Mouse (Mus musculus) MEL (cell line): ENCODE measurements around the gene Eipr1. TPM values are rescaled to one million over a fixed set of nuclear protein-coding genes. Genes with fewer than 3 reads are reported as not detected.

ENCODE experiments used
- DNase-seq: peaks from one replicate; pipeline ENCODE4 v3.0.0; 2011; ENCODE audit warnings: low read depth, low spot score
- H3K27ac ChIP-seq: 2 replicates; pipeline ENCODE4 v1.5.1; 2012; ENCODE audit warnings: low read depth, mild to moderate bottlenecking, control low read depth, low read length, moderate library complexity; ENCODE audit not compliant: control insufficient read depth
- H3K27me3 ChIP-seq, 2 experiments: fragments of 150-350 bp in 1 of 2; sonication (generic) in 1 of 2; 2 replicates each; pipeline ENCODE4 v1.6.1; 2012; ENCODE audit warnings: low read length in 2 of 2, mild to moderate bottlenecking in 2 of 2, improper control_type of control experiment in 1 of 2, moderate library complexity in 1 of 2; ENCODE audit not compliant: insufficient read depth in 2 of 2, control insufficient read depth in 1 of 2
- H3K36me3 ChIP-seq, 2 experiments: 2 replicates each; pipeline ENCODE4 v1.6.1; 2012 to 2014; ENCODE audit warnings: low read length in 2 of 2, improper control_type of control experiment in 1 of 2, inconsistent platforms in 1 of 2, mild to moderate bottlenecking in 1 of 2; ENCODE audit not compliant: insufficient read depth in 2 of 2, control insufficient read depth in 1 of 2
- H3K4me1 ChIP-seq, 2 experiments: fragments of 150-350 bp in 1 of 2; sonication (generic) in 1 of 2; 2 replicates each; pipeline ENCODE4 v1.6.1; 2012; ENCODE audit warnings: low read length in 2 of 2, improper control_type of control experiment in 1 of 2, mild to moderate bottlenecking in 1 of 2; ENCODE audit not compliant: insufficient read depth in 2 of 2, control insufficient read depth in 1 of 2
- H3K4me3 ChIP-seq, 2 experiments: fragments of 150-350 bp in 1 of 2; sonication (generic) in 1 of 2; 2 replicates each; pipeline ENCODE4 v1.5.1; 2012; ENCODE audit warnings: low read depth in 2 of 2, low read length in 2 of 2, mild to moderate bottlenecking in 2 of 2, moderate library complexity in 2 of 2, control low read depth in 1 of 2, improper control_type of control experiment in 1 of 2; ENCODE audit not compliant: control insufficient read depth in 1 of 2, insufficient read depth in 1 of 2
- H3K79me2 ChIP-seq: 2 replicates; pipeline ENCODE4 v1.6.1; 2012; ENCODE audit warnings: mild to moderate bottlenecking, low read length, moderate library complexity; ENCODE audit not compliant: control insufficient read depth, poor library complexity, insufficient read depth
- H3K9ac ChIP-seq: 2 replicates; pipeline ENCODE4 v1.6.1; 2012; ENCODE audit warnings: low read depth, mild to moderate bottlenecking, control low read depth, low read length, moderate library complexity; ENCODE audit not compliant: control insufficient read depth, poor library complexity, severe bottlenecking
- H3K9me3 ChIP-seq: fragments of 150-350 bp; sonication (generic); replicated peaks from 2 replicates; pipeline ENCODE4 v1.6.1; 2012; ENCODE audit warnings: mild to moderate bottlenecking, low read length, improper control_type of control experiment, moderate library complexity; ENCODE audit not compliant: insufficient read depth
- BHLHE40 ChIP-seq: IDR thresholded peaks from 2 replicates; pipeline ENCODE4 v1.6.1; 2012; ENCODE audit warnings: low read depth, mild to moderate bottlenecking, inconsistent platforms, low read length, improper control_type of control experiment, borderline replicate concordance
- CHD1 ChIP-seq: IDR thresholded peaks from 2 replicates; pipeline ENCODE4 v1.6.1; 2012; ENCODE audit warnings: low read depth, mild to moderate bottlenecking, inconsistent platforms, low read length, improper control_type of control experiment
- E2F4 ChIP-seq: IDR thresholded peaks from 2 replicates; pipeline ENCODE4 v1.6.1; 2011; ENCODE audit warnings: low read depth, low read length, improper control_type of control experiment, borderline replicate concordance
- ELF1 ChIP-seq: IDR thresholded peaks from 2 replicates; pipeline ENCODE4 v1.6.1; 2014; ENCODE audit warnings: low read depth, mild to moderate bottlenecking, inconsistent platforms, low read length, improper control_type of control experiment, moderate library complexity
- ETS1 ChIP-seq: IDR thresholded peaks from 2 replicates; pipeline ENCODE4 v1.6.1; 2012; ENCODE audit warnings: low read depth, mild to moderate bottlenecking, inconsistent platforms, low read length, improper control_type of control experiment, moderate library complexity
- GABPA ChIP-seq: IDR thresholded peaks from 2 replicates; pipeline ENCODE4 v1.6.1; 2012; ENCODE audit warnings: low read depth, mild to moderate bottlenecking, inconsistent platforms, low read length, improper control_type of control experiment, moderate library complexity
- HCFC1 ChIP-seq: IDR thresholded peaks from 2 replicates; pipeline ENCODE4 v1.6.1; 2012; ENCODE audit warnings: low read depth, mild to moderate bottlenecking, inconsistent platforms, low read length, improper control_type of control experiment, moderate library complexity
- KAT2A ChIP-seq: conservative IDR thresholded peaks from 2 replicates; pipeline ENCODE4 v1.6.1; 2012; ENCODE audit warnings: low read depth, low read length, improper control_type of control experiment, inconsistent platforms
- MAX ChIP-seq: IDR thresholded peaks from 2 replicates; pipeline ENCODE4 v1.6.1; 2011; ENCODE audit warnings: low read length, improper control_type of control experiment
- MAZ ChIP-seq: IDR thresholded peaks from 2 replicates; pipeline ENCODE4 v1.6.1; 2012; ENCODE audit warnings: low read depth, mild to moderate bottlenecking, inconsistent platforms, low read length, improper control_type of control experiment
- POLR2A ChIP-seq, 2 experiments: IDR thresholded peaks; 2 replicates each; pipeline ENCODE4 v1.6.1; 2011 to 2012; ENCODE audit warnings: low read length in 2 of 2, mild to moderate bottlenecking in 2 of 2, control low read depth in 1 of 2, improper control_type of control experiment in 1 of 2, low read depth in 1 of 2, moderate library complexity in 1 of 2; ENCODE audit not compliant: control insufficient read depth in 1 of 2, insufficient read depth in 1 of 2, poor library complexity in 1 of 2
- POLR2AphosphoS2 ChIP-seq: IDR thresholded peaks from 2 replicates; pipeline ENCODE4 v1.6.1; 2011; ENCODE audit warnings: low read length, improper control_type of control experiment
- RAD21 ChIP-seq: IDR thresholded peaks from 2 replicates; pipeline ENCODE4 v1.6.1; 2011; ENCODE audit warnings: mild to moderate bottlenecking, low read depth, low read length, improper control_type of control experiment
- RCOR1 ChIP-seq: IDR thresholded peaks from 2 replicates; pipeline ENCODE4 v1.6.1; 2012; ENCODE audit warnings: low read depth, mild to moderate bottlenecking, inconsistent platforms, low read length, improper control_type of control experiment
- SIN3A ChIP-seq: IDR thresholded peaks from 2 replicates; pipeline ENCODE4 v1.6.1; 2012; ENCODE audit warnings: low read length, improper control_type of control experiment, inconsistent platforms
- TAL1 ChIP-seq: IDR thresholded peaks from 2 replicates; pipeline ENCODE4 v1.6.1; 2012; ENCODE audit warnings: mild to moderate bottlenecking, inconsistent platforms, low read length, moderate library complexity, mixed read lengths
- TCF12 ChIP-seq: IDR thresholded peaks from 2 replicates; pipeline ENCODE4 v1.6.1; 2014; ENCODE audit warnings: low read depth, mild to moderate bottlenecking, inconsistent platforms, low read length, improper control_type of control experiment, moderate library complexity
- USF2 ChIP-seq, 2 experiments: IDR thresholded peaks; 2 replicates each; pipeline ENCODE4 v1.6.1; 2011 to 2012; ENCODE audit warnings: improper control_type of control experiment in 2 of 2, low read length in 2 of 2, borderline replicate concordance in 1 of 2, inconsistent platforms in 1 of 2, low read depth in 1 of 2, mild to moderate bottlenecking in 1 of 2; ENCODE audit not compliant: insufficient read depth in 1 of 2
- ZC3H11A ChIP-seq: IDR thresholded peaks from 2 replicates; pipeline ENCODE4 v1.6.1; 2012; ENCODE audit warnings: low read depth, mild to moderate bottlenecking, inconsistent platforms, low read length, improper control_type of control experiment
- ZMIZ1 ChIP-seq: IDR thresholded peaks from 2 replicates; pipeline ENCODE4 v1.6.1; 2012; ENCODE audit warnings: low read depth, mild to moderate bottlenecking, inconsistent platforms, low read length, improper control_type of control experiment, moderate library complexity
- ZNF384 ChIP-seq: IDR thresholded peaks from 2 replicates; pipeline ENCODE4 v1.6.1; 2012; ENCODE audit warnings: low read depth, mild to moderate bottlenecking, inconsistent platforms, low read length, improper control_type of control experiment
- polyA plus RNA-seq, 2 experiments: library from polyadenylated mRNA; stranded (reverse) in 1 of 2; unstranded in 1 of 2; fragments of >175 nt in 1 of 2; fragments of >200 nt in 1 of 2; gene quantifications; 2 replicates each; pipeline versions ENCODE4 v1.2.1 to v1.2.4; 2012; ENCODE audit warnings: low replicate concordance in 2 of 2, low read depth in 1 of 2; ENCODE audit not compliant: insufficient read length in 2 of 2, insufficient read depth in 1 of 2, missing spikeins in 1 of 2
- total RNA-seq: library from RNA; depleted of rRNA; stranded (reverse); fragments of 300-350 nt; gene quantifications from 2 replicates; pipeline ENCODE4 v1.2.3, GENCODE M21; 2012

The Eipr1 gene
- total and polyA plus RNA-seq, 3 experiments: 45.8 to 51.5 TPM; not detected in 1

GRCm38 (mm10) chr12:28906016-28906415 is 154.4 kb downstream of the Eipr1 start:
- Histone ChIP-seq H3K36me3 (no peaks in the 10 kb centered on the region), H3K9me3 (no peaks in the 10 kb centered on the region), H3K9ac (no peak overlapping the region), H3K27ac (no peak overlapping the region), H3K4me3 (no peak overlapping the region), H3K27me3 (no peaks in the 10 kb centered on the region), H3K79me2 (no peaks in the 10 kb centered on the region), H3K4me1 (no peaks in the 10 kb centered on the region)
- DNase-seq: no peak
- no peak for TF ChIP-seq ETS1
- TF ChIP-seq POLR2AphosphoS2: no peak
- no peak for TF ChIP-seq CHD1
- TF ChIP-seq MAX: no peak
- no peak for TF ChIP-seq KAT2A
- no peak for TF ChIP-seq ZC3H11A

- Histone ChIP-seq H3K27me3 (no peaks in the 10 kb centered on the region), H3K4me3 (no peak overlapping the region), H3K79me2 (no peaks in the 10 kb centered on the region), H3K4me1 (no peaks in the 10 kb centered on the region), H3K27ac (no peak overlapping the region), H3K9ac (no peak overlapping the region), H3K36me3 (no peaks in the 10 kb centered on the region), H3K9me3 (no peaks in the 10 kb centered on the region)
- TF ChIP-seq HCFC1 (no peak), ZNF384 (no peak), RAD21 (no peak), USF2 (IDR thresholded peaks at IDR 0.05; ENCODE audit: borderline replicate concordance in 1 of 2, insufficient read depth in 1 of 2, low read depth in 1 of 2, low read length in 2 of 2) (no peak), KAT2A (no peak), TAL1 (no peak), SIN3A (no peak), ELF1 (no peak), ZMIZ1 (no peak), POLR2A (IDR thresholded peaks at IDR 0.05; ENCODE audit: control insufficient read depth in 1 of 2, insufficient read depth in 1 of 2, low read depth in 1 of 2, low read length in 2 of 2, poor library complexity in 1 of 2) (no peak)
- no peak for DNase-seq
Observed at GRCm38 (mm10) chr12:28906809-28907297, 155.2 kb downstream of the Eipr1 start.

GRCm38 (mm10) chr12:28907814-28908213 is 156.2 kb downstream of the Eipr1 start:
- Histone ChIP-seq H3K27me3 (no peaks in the 10 kb centered on the region), H3K4me1 (no peaks in the 10 kb centered on the region), H3K27ac (no peak overlapping the region), H3K36me3 (no peaks in the 10 kb centered on the region), H3K9me3 (no peaks in the 10 kb centered on the region)
- DNase-seq: no peak
- no peak for TF ChIP-seq ZMIZ1
- TF ChIP-seq TCF12: no peak
- TF ChIP-seq ELF1: no peak
- TF ChIP-seq RAD21: no peak
- TF ChIP-seq MAZ: no peak
- TF ChIP-seq RCOR1: no peak
- no peak for TF ChIP-seq ZNF384
- TF ChIP-seq GABPA: no peak
- TF ChIP-seq CHD1: no peak
- TF ChIP-seq TAL1: no peak
- no peak for TF ChIP-seq BHLHE40
- no peak for TF ChIP-seq E2F4
- TF ChIP-seq, all 39 proteins: peak for 0
- no peaks in the 10 kb centered on the region for H3K79me2 ChIP-seq
- no peak overlapping the region for H3K4me3 ChIP-seq
- H3K9ac ChIP-seq: no peak overlapping the region
